Mouse (Mus musculus): Measurements from ENCODE around the gene Olfr221.

GRCm38 (mm10) chr14:52013771-52014219 is 28.5 kb downstream of the Olfr221 start:
- no peak for TF ChIP-seq CTCF (IDR thresholded peaks at IDR 0.05; ENCODE audit: low read depth)
- no peak for TF ChIP-seq EP300 (IDR thresholded peaks at IDR 0.05; ENCODE audit: low read depth)

Data from liver, embryonic 14.5 days (tissue).